Mouse (Mus musculus) cerebellum, adult 2 months (tissue): ENCODE measurements around the gene Aprt.

Experiments used
- CTCF ChIP-seq: fragments of 200-500 bp; IDR thresholded peaks from 2 replicates; pipeline ENCODE4 v1.5.1; 2011; ENCODE audit warnings: low read depth, mild to moderate bottlenecking, control low read depth, low read length, moderate library complexity, borderline replicate concordance; ENCODE audit not compliant: insufficient read depth
- POLR2A ChIP-seq: fragments of 200-500 bp; IDR thresholded peaks from 2 replicates; pipeline ENCODE4 v1.6.1; 2011; ENCODE audit warnings: low read length, control low read depth, borderline replicate concordance; ENCODE audit not compliant: insufficient read depth

GRCm38 (mm10) chr8:122579196-122579595 lies 2.5 kb upstream of the Aprt start:
- TF ChIP-seq POLR2A: no peak
- TF ChIP-seq CTCF: no peak
